Mouse (Mus musculus) layer of hippocampus, postnatal 14 days (tissue): ENCODE measurements around the gene Wscd1. TPM values are rescaled to one million over a fixed set of nuclear protein-coding genes. Genes with fewer than 3 reads are reported as not detected.

Experiments
- DNase-seq, 2 experiments: peaks; one replicate each; pipeline ENCODE4 v3.0.0; 2021 to 2022; ENCODE audit warnings: low spot score in 2 of 2, mixed read lengths in 1 of 2
- long read RNA-seq, 2 experiments: library from polyadenylated mRNA; stranded (forward); transcript quantifications; one replicate each; pipeline ENCODE4 v2.0.0; 2021
- total RNA-seq, 2 experiments: library from RNA; stranded (reverse); gene quantifications; 2 replicates each; pipeline ENCODE4 v1.2.3; 2021

Gene Wscd1
- 100 to 1,000 TPM; 101 to 107 TPM for total RNA-seq
- long read RNA-seq, experiment 1, transcript Wscd1-203 (9 exons, 2,866 nt): major isoform, 89 of 133 reads
- long read RNA-seq, experiment 1, partial matches to known transcripts: 20 of 133 reads
- long read RNA-seq, experiment 1, other reads (novel, unspliced or antisense): 19 of 133 reads
- long read RNA-seq, experiment 2, transcript Wscd1-203 (9 exons, 2,866 nt): major isoform, 103 of 137 reads
- long read RNA-seq, experiment 2, transcript Wscd1-202 (9 exons, 2,956 nt): minor isoform, 5 of 137 reads
- long read RNA-seq, experiment 2, partial matches to known transcripts: 12 of 137 reads
- long read RNA-seq, experiment 2, other reads (novel, unspliced or antisense): 16 of 137 reads

DNA sequence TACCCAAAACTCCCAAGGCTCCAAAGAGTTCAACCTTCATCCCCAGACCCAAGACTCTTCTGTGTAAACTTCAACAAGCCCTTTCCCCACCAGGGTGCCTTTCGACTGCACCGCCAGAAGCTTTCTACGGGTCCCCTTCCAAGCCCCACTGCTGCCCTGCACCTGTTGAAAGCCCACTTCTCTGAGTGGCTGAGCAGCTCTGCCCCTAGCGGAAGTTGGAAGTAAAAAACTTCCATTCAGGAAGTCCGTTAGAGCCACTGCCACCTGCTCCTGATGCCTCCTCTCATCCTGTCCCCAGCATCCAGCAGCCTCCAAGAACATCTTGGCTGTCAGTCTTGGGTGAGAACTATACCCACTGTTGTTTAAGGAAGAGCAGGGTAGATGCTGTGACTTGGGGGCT lies at the start of gene Wscd1:
TSS of gene Wscd1 (plus strand) at position 250 of the 400 bp plus-strand sequence.
- DNase-seq: no peak

DNA sequence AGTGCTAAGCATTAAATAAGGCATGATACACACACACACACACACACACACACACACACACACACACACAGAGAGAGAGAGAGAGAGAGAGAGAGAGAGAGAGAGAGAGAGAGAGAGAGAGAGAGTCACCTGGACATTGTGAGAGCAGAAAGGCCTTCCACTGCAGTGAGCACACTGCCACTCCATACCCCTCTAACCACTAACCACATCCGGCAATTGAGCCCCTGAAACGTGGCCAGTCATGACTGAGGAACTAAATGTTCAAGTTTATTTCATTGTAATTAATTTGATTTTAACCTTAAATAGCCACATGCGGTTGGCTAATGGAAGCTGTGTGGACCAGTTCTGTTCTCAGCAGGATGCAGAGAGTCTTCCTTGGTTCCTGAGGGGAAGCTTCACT lies 21.7 kb upstream of the Wscd1 start:
- no peak for DNase-seq

DNA sequence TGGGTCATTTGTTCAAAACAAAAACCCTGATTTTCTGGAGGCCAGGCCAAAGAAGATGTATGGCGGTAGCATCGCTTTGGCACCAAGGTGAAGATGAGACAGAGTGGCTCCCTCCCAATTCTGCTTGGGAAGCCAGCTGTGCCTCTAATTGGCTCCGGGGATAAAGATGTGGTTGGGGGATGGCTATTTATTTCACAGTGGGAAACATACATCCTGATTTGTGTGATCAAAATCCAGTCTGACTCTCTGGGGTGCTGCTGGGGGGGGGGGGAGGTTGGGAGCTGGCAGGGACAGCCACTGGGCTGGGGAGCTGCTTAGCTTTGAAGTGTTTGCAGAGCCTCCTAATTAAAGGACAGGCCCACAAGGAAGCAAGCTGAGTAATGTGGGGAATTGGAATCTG lies 20.4 kb upstream of the Wscd1 start:
- no peak for DNase-seq

DNA sequence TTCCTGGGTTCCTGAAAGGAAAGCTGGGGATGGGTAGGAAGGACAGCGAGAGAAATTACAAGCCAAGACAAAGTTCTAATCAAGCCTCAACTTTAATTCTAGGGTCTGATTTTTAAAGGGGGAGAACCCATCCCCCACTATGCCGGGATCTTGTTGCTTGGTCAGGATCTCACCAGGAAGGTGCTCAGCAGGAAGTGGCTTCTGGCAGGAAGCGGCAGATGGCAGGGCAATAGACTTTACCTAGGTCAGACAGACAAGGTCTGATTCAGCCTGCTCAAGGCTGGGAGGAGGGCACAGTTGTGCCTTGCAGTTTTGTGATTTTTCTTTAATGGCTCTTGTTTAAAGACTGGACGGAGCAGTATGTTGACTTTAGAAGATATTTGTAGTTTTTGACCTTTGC lies 15.9 kb upstream of the Wscd1 start:
- DNase-seq: no peak

DNA sequence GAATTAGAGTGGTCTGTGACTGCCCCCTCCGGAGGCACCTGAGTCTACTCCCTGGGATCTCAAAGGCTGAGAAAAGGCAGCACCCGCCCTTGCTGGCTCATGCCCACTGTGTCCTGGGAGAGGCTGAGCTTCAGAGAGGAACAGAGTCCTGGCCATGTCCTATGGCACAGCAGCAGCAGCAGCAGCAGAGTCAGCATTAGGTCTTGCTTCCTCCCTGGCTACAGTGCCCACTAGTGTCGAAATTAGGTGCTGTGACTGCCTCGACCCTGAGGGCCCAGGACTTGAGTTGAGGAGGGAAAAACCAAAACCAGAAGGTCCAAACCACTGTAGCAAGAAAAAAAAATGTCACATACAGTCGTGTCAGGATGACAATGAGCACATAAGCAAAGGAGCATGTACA lies 12.6 kb upstream of the Wscd1 start:
- DNase-seq: no peak

DNA sequence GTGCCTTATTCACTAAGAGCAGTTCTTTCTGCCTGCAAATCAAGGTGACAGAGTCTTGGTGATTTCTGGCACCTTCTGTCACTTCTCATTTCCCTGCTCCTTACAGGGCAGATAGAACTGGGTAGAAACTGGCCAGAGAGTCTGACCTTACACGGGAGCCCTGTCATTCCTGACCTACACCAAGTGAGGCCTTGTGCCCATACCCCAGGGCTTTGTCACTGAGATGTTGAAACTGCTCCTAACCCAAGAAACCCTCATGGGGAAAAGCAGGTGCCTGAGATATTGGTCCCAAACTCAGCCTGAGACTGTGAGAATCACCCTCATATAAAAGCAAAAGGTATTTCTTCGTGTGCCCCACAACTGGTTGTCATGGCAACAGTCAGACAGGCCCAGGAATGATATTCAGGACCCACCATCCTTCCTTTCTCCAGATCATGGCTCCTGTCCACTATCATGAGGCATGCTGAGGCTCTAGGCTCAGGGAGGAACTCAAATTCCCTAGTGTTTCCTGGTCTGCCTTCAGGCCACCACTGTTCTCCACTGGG lies 11.1 kb upstream of the Wscd1 start:
- DNase-seq: no peak

DNA sequence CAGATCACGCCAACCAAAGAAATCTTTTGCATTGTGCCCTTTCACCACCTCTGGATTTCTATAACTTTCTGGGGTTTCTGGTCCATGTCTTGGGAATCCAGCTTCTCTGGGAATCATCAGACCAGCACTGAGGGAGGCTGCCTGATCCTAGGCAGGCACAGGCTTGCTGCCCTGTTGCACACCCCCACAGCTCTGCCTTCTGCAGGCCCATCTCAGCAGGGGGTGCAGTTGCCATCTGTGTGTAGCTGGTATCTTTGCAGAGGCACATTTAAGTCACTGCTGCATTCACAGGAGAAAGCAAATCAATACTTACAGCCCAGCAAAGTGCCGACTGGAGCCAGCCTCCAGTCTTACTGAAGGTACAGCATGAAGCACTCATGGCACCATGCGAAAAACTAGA lies 3.8 kb upstream of the Wscd1 start:
- DNase-seq: no peak

DNA sequence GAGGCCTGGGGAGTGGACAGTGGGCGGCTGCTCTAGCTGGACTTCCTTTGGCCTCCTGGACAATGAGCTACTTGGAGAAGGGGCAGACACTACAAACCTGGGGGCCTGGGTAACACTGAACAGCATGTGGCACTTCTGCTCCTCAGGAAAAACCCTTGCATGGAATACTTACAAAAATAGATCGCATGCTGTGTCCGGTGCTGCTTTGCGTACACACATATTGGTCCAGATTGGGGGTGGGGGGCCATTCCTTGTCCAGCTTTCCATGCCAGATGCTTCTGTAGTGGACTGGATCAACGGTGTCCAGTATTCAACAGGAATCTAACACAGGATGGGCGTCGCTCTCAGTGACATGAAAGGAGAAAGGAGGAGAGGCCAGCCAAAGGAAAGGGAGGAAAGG lies 2.0 kb upstream of the Wscd1 start:
- DNase-seq: no peak

DNA sequence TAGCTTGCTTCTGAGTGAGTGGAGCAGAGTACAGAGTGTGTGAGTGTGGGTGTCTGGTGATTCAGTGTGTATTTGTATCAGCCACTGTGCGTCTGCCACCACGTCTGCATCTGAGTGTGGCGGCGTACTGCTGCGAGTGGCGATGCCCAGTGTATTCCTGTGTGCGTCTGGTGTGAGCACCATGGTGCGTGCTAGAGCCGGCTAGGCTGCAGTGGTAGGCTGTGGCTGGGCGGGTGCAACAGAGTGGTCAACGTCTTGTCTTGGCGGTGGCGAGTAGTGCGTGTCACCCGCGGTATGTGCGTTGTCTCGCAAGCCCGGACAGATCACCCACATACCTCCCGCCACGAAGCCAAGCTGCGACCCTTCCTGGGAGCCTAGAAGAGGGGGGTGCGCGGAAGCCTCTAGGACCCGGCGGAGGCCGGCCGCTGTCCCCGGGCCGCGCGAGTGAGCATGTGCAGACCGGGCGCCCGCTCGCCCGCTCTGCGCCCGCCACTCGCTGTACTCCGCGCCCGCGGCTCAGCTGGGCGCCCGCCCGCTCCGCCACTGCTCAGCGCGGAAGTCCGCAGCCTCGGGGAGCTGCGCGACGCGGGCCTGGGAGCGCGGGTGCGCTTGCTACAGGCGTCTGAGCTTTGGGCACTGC lies 934 bp downstream of the Wscd1 start:
- DNase-seq: peak; percentile 71 to 74

DNA sequence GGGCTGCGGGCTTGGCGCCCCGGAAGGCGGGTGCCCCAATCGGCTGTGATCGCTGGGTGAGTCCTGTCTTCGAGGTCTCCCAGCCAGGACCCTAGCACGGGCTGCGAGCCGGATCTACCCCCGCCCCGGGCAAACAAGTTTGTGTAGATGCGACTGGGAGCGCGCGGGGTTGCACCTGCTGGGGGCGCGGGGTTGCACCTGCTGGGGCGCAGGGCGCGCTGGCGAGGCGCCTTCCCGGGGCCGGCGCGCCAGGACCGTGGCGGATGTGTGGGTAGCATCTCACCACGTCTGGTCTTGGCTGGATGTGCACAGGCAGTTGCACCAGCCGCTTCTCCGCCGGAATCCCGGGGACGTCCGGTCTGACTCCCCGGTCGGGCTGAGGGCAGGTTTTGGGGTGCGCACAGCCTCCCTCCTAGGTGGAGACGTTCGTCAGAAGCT lies 1.5 kb downstream of the Wscd1 start:
- DNase-seq: no peak

DNA sequence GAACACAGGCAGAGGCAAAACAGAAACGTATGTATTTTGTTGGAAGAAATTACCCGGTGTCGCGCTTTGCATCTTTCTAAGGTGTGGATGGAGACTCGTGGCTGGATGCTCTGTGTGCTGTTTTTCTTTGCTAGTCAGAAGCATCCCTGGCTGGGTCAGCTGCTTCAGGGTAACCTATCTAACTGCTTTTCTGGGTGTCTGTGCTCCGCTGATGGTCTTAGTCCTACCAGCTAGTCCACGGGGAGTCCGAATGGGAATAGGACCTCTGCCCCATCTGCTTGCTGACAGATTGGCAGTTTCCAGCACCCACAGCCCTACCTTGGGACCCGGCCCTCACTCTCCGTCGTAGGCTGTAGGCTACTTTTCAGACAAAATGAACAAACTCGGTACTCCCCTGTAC lies 2.0 kb downstream of the Wscd1 start:
- DNase-seq: no peak

DNA sequence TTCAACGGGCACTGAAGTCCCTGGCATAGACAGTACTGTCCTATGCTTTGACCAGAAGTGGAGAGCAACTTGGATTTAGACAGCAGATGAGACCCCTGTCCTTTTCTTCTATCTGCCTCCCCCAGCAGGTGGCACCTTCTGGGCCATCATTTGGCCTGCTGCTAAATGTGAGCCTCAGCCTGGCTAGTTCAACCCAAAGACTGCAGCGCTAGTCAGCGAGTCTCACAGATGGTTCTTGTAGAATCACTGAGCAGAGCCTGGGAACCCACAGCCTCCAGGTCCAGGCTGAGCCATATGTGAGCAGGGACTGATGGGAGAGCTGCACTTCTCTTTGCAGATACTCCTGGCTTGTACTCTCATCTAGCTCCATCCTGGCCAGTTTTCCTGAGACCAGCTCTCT lies 2.9 kb downstream of the Wscd1 start:
- DNase-seq: no peak

DNA sequence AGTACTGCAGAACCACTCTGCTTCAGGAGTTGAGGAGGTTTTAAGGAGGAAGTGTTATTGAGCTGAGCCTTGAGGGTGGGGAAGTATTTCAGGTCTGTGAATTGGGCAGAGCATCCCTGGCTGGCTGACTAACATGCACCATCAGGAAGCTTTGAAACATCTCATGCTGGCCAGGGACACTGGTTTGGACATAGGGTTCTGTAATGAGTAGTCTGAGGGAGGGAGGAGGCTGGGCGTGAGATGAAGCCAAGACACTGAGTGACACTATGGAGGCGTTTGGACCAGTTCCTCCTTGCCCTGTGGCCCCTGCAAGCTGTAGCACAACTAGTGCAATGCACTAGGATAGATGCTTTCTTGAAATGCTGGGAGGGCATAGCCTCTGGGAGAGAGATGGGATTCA lies 5.4 kb downstream of the Wscd1 start:
- DNase-seq: no peak

DNA sequence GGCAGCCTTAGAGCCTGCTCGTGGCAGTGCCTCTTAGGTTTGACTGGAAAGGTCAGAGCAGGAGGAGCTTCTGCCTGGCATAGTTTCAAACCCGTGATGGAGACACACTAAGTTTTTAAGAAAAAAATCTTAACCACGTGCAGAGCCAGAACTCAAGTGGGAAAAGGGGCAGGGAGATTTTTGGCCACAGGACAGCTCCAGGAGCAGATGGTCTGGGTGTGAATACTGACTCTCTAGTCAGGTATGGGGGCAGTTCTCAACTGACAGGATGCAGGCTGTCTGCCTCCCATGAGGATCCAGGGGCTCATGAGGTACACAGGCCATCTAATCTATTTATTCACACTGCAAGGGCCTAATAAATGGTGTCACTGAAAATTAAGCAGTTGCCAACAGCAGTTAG lies 6.6 kb downstream of the Wscd1 start:
- DNase-seq: no peak

DNA sequence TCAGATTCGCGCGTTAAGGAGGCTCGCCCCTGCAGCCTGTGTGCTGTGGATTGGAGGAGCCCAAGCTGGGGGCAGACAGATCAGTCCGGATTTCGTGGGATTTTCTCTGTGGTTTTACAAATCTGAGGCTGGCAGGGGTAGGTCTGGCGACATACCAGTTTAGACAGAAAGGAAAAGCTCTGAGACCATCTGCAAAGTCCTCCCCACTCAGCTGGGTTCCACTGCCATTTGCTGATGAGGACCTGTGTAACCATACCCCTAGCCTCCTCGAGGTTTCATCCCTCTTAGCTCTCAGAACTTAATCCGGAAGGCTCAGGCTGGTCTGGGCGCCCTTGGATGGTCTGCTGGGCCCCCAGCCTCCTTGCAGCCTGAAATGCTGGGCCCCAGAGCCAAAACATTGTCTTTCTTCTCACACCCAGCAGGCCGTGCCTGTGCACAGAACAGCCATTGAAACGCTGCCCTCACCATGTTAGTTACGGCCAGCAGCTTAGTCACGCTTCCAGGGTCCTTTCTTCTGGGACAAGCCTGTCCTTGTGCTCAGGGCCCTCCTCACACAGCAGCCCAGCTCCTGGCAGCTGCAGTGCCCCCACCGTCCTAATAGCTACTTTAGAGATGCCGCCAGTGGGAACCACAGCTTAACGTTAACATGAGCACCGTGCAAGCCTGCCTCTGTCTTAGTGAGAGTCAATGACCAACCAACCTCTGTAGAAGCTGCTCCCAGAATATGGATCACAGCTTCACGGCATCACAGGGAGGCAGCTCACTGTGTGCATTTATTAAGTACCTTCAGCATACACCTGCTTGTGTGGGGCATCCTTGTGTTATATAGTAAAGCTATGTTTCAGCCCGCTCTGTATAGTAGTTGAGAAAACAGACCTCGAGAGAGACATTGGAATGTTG lies 8.7 kb downstream of the Wscd1 start:
- peak; percentile 67 to 87 for DNase-seq

DNA sequence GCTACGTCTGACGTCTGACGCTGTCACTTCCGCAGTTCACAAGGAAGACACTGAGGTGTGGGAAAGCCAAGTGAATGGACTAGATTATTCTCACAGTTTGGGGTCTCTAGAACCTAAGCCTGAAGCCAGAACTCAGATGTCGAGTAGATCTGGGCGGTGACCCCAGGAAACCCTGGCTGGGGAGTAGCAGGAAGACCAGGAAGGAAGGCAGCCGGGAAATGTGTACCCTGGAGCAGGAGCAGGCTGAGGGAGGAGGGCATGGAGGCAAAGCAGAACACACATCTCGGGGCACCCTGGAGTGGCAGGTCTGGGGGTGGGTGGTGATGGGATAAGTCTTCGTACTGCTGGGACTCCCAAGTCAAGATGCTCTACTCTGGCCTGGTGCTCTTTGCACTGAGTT lies 11.3 kb downstream of the Wscd1 start:
- DNase-seq: no peak

DNA sequence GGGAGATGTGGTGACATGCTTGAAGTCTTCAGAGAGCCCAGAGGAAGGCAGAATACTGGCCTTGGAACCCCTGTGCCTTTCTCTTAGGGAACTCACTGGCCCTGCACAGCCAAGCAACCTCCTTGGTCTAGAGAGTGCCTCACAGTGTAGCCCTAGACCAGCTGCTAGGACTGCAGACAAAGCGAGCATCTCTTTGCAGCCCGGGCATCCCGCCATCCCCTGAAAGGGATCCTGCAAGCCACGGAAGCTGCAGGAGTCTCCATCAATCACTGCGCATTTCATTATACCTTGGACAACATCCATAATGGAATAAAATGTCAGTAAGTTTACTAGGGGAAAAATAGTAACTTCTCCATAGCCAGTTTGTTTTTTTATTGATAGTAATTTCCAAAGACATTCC lies 13.4 kb downstream of the Wscd1 start:
- peak in 1 of 2 experiments; percentile 73 for DNase-seq

DNA sequence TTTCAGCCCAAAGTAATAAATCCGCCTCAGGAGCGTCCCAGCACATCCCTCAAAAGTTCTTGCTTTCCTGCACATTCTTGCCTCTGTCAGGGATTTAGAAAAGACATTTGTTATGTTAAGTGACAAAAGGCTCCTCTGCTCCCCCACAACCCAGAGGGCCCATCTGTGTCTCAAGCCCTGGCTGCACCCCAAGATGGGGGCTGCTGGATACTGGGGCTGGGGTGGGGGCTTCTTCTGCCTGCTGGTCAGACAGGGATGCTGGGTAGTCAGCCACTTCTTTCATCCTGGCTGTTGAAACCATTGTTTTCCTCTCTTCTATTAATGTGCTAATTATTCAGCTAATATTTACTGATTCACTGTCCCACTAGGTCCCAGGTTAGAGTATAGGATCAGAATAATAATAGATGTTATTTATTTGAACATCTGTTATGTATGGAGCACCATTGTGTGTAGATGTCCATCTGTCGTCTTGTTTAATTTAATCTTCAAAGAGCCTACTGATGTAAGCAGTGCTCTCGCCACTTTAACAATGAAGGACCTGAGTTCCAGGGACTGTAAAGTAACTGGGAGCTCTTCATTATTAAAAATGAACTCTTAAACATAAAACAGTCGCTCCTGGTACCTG lies 14.0 kb downstream of the Wscd1 start:
- no peak for DNase-seq

DNA sequence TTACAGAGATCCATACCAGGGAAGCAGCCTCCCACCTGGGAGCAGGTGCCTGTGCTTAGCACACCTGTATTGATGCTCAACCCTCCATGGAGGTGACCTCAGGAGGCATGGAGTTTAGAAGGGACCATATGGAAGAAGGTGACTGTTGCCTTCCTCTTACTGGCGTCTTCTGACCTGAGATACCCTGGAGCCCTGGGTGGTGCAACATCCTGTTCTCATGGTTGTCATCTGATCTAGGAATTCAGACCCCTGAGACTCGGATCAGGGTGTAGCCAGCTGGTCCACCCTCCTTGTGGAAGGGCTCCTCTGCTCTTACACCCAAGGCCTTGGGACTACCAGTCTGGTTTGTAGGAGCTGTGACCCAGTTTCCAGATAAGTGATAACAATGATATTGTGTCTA lies 15.0 kb downstream of the Wscd1 start:
- DNase-seq: no peak

DNA sequence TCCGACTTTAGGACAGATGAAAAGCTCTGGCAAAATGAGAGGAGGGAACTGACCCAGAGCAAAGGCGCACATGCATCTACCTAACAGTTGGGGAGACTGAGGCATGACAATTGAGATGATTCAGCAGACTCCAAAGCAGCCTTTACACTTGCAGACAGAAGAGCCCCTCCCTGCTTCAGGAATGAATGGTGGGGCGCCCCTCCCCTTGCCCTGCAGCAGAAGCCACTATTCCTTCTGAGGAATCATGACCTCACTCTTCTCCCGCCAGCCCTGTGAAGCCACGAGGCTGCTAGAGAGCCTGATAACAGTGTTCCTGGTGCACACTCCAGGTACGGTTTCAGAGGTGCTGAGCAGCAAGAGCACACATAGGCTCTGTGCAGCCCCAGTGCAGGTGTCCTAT lies 15.6 kb downstream of the Wscd1 start:
- DNase-seq: no peak

DNA sequence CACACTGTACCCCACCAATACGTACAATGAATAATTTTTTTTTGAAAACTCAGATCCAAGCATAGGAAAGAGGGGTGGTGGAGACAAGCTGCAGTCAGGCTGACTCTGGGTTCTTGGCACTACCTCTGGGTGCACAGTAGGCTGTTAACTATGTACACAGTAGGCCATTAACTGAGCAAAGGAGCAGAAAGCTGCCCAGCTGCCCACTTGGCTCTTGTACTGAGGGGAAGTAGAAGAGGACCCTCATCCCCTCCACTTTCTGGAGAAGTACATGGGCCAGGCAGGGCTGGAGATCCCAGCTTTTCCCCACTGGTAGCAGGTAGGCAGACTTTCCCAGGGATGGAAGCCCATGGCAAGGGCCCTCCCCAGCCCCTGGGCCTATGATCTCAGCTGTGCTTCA lies 16.7 kb downstream of the Wscd1 start:
- DNase-seq: no peak
